ENCODE assay signal across 9 mouse cellular contexts in the genomic region with DNA sequence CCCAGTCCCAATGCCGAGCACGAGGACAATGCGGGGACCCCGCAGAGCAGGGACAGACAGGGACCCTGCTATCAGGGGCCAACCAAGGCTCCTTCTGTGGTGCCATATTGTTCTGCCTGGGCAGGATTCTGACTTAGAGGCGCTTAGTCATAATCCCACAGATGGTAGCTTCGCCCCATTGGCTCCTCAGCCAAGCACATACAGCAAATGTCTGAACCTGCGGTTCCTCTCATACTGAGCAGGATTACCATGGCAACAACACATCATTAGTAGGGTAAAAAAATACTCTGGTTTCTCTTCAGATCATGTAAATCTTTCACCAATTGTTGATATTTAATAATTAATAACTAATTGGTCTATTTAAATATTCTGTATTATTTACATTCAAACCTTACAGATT.
DNase-seq lines count a peak whose midpoint lies in the region; ATAC-seq lines count a peak whose summit lies in the region.
"Had no signal": no experiment of that assay in that cellular context is flagged by ENCODE, and none has a peak within 500 bp of the region (broad histone marks: within the 10 kb centered on the region; RNA-seq: fewer than 3 reads in every experiment).

No protein-coding gene starts in this region.

- WGBS in hindbrain, embryonic 12.5 days, result 84% methylated on average over 7 of the region's 7 CpGs
- 79% methylated on average over 7 of the region's 7 CpGs for WGBS in lung, embryonic 15.5 days

- peak; percentile 95 for ATAC-seq in hindbrain, embryonic 12.5 days (ENCODE audit: low FRiP score)
- peak; percentile 100 for ATAC-seq in lung, embryonic 15.5 days (ENCODE audit: borderline replicate concordance, extremely low read depth, low FRiP score, low TSS enrichment)

- H3K4me3 ChIP-seq in hindbrain, embryonic 12.5 days, result no peak overlapping the region
- no peak overlapping the region for H3K4me3 ChIP-seq in lung, embryonic 15.5 days

- H3K36me3 ChIP-seq in hindbrain, embryonic 12.5 days, result no peaks in the 10 kb centered on the region
- H3K36me3 ChIP-seq in lung, embryonic 15.5 days, result no peaks in the 10 kb centered on the region

- no peaks in the 10 kb centered on the region for H3K4me1 ChIP-seq in hindbrain, embryonic 12.5 days
- H3K4me1 ChIP-seq in lung, embryonic 15.5 days, result no peaks in the 10 kb centered on the region

- H3K27me3 ChIP-seq in hindbrain, embryonic 12.5 days, result no peaks in the 10 kb centered on the region
- no peaks in the 10 kb centered on the region for H3K27me3 ChIP-seq in lung, embryonic 15.5 days

- H3K9ac ChIP-seq in hindbrain, embryonic 12.5 days, result no peak overlapping the region
- H3K9ac ChIP-seq in lung, embryonic 15.5 days, result no peak overlapping the region

- no peak overlapping the region for H3K27ac ChIP-seq in hindbrain, embryonic 12.5 days
- no peak overlapping the region for H3K27ac ChIP-seq in lung, embryonic 15.5 days
- H3K27ac ChIP-seq: macrophage had no signal

- H3K4me2 ChIP-seq in hindbrain, embryonic 12.5 days (replicated peaks), result no peak overlapping the region
- no peak overlapping the region for H3K4me2 ChIP-seq in lung, embryonic 15.5 days

- peak; percentile 58 for DNase-seq in Muller cell, postnatal 12 days (ENCODE audit: inconsistent ontology term)
- DNase-seq in cerebellum, postnatal 14 days, result peak; percentile 90 to 94
- DNase-seq in frontal cortex, postnatal 25 days (ENCODE audit: low spot score in 2 of 2), result peak; percentile 100
- peak; percentile 90 for DNase-seq in layer of hippocampus, adult 9-11 months
- DNase-seq in ovary, postnatal 14 days (ENCODE audit: low spot score), result peak; percentile 100
- peak; percentile 91 for DNase-seq in thymus, postnatal 14 days

- no peaks in the 10 kb centered on the region for H3K9me3 ChIP-seq in hindbrain, embryonic 12.5 days (replicated peaks)
- H3K9me3 ChIP-seq in lung, embryonic 15.5 days, result no peaks in the 10 kb centered on the region
